Mouse (Mus musculus): ENCODE measurements around the gene Arx. TPM values are rescaled to one million over a fixed set of nuclear protein-coding genes. Genes with fewer than 3 reads are reported as not detected.
A peak's percentile ranks its signal among the peaks of the same experiment; 100 is the strongest.

Gene Arx
- polyA plus RNA-seq, 1 experiment from 2014 or later: 0.36 TPM

- WGBS (ENCODE audit: insufficient replicate concordance): 11% methylated on average over 5 of the region's 5 CpGs
- Histone ChIP-seq H3K4me1 (no peaks in the 10 kb centered on the region), H3K4me3 (no peak overlapping the region), H3K9ac (no peak overlapping the region), H3K27ac (no peak overlapping the region), H3K27me3 (replicated peaks) (peaks cover 98% of the 10 kb centered on the region), H3K9me3 (replicated peaks) (no peaks in the 10 kb centered on the region), H3K36me3 (no peaks in the 10 kb centered on the region), H3K4me2 (no peak overlapping the region)
- ATAC-seq: no peak
These were observed 9.6 kb downstream of the Arx start for GRCm38 (mm10) chrX:93295819-93296218.

- Histone ChIP-seq H3K27me3 (replicated peaks) (peaks cover 97% of the 10 kb centered on the region), H3K9me3 (replicated peaks) (no peaks in the 10 kb centered on the region), H3K36me3 (no peaks in the 10 kb centered on the region), H3K4me1 (no peaks in the 10 kb centered on the region), H3K9ac (no peak overlapping the region), H3K27ac (no peak overlapping the region), H3K4me2 (peak overlapping the region; percentile 36; the same call in 1 of the 2 replicates), H3K4me3 (peak overlapping the region; percentile 21)
- 7% methylated on average over 35 of the region's 40 CpGs for WGBS (ENCODE audit: insufficient replicate concordance)
- ATAC-seq: no peak
These were observed 10.8 kb downstream of the Arx start for GRCm38 (mm10) chrX:93297001-93297441.

GRCm38 (mm10) chrX:93299046-93299626 is 12.9 kb downstream of the Arx start:
- Histone ChIP-seq H3K9ac (no peak overlapping the region), H3K4me3 (peak overlapping the region; percentile 30), H3K27ac (no peak overlapping the region), H3K9me3 (replicated peaks) (no peaks in the 10 kb centered on the region), H3K4me1 (no peaks in the 10 kb centered on the region), H3K27me3 (replicated peaks) (peaks cover 93% of the 10 kb centered on the region), H3K4me2 (peak overlapping the region; percentile 51), H3K36me3 (no peaks in the 10 kb centered on the region)
- ATAC-seq: no peak
- 2% methylated on average over 42 of the region's 43 CpGs for WGBS (ENCODE audit: insufficient replicate concordance)

- H3K27me3 ChIP-seq (replicated peaks): peaks cover 90% of the 10 kb centered on the region
- no peaks in the 10 kb centered on the region for H3K4me1 ChIP-seq
- no peak overlapping the region for H3K9ac ChIP-seq
- no peak for ATAC-seq
- H3K4me3 ChIP-seq: no peak overlapping the region
- H3K27ac ChIP-seq: no peak overlapping the region
- no peaks in the 10 kb centered on the region for H3K9me3 ChIP-seq (replicated peaks)
- 9% methylated on average over 6 of the region's 6 CpGs for WGBS (ENCODE audit: insufficient replicate concordance)
- no peak overlapping the region for H3K4me2 ChIP-seq
- H3K36me3 ChIP-seq: no peaks in the 10 kb centered on the region
These were observed 13.5 kb downstream of the Arx start for GRCm38 (mm10) chrX:93299771-93300170.

GRCm38 (mm10) chrX:93300183-93300815 is 14.1 kb downstream of the Arx start:
- Histone ChIP-seq H3K4me2 (no peak overlapping the region), H3K4me1 (no peaks in the 10 kb centered on the region), H3K27ac (no peak overlapping the region), H3K9me3 (replicated peaks) (no peaks in the 10 kb centered on the region), H3K36me3 (no peaks in the 10 kb centered on the region; the same call in 1 of the 2 replicates), H3K9ac (no peak overlapping the region), H3K27me3 (replicated peaks) (peaks cover 84% of the 10 kb centered on the region), H3K4me3 (no peak overlapping the region)
- 18% methylated on average over 10 of the region's 10 CpGs for WGBS (ENCODE audit: insufficient replicate concordance)
- no peak for ATAC-seq

GRCm38 (mm10) chrX:93301798-93302197 is 15.6 kb downstream of the Arx start:
- Histone ChIP-seq H3K27ac (no peak overlapping the region), H3K4me2 (no peak overlapping the region), H3K4me1 (no peaks in the 10 kb centered on the region), H3K36me3 (no peaks in the 10 kb centered on the region; the same call in 1 of the 2 replicates), H3K9me3 (replicated peaks) (no peaks in the 10 kb centered on the region), H3K27me3 (replicated peaks) (peaks cover 69% of the 10 kb centered on the region), H3K9ac (no peak overlapping the region), H3K4me3 (no peak overlapping the region)
- ATAC-seq: no peak
- whole genome bisulfite sequencing (ENCODE audit: insufficient replicate concordance): 11% methylated on average over 7 of the region's 7 CpGs

- no peaks in the 10 kb centered on the region for H3K4me1 ChIP-seq
- 73% methylated on average over 7 of the region's 7 CpGs for WGBS (ENCODE audit: insufficient replicate concordance)
- no peaks in the 10 kb centered on the region for H3K9me3 ChIP-seq (replicated peaks)
- no peak overlapping the region for H3K4me3 ChIP-seq
- ATAC-seq: no peak
- peaks cover 32% of the 10 kb centered on the region for H3K27me3 ChIP-seq (replicated peaks)
- no peaks in the 10 kb centered on the region; the same call in 1 of the 2 replicates for H3K36me3 ChIP-seq
- H3K27ac ChIP-seq: no peak overlapping the region
- no peak overlapping the region for H3K9ac ChIP-seq
- H3K4me2 ChIP-seq: no peak overlapping the region
These were observed 19.5 kb downstream of the Arx start for GRCm38 (mm10) chrX:93305780-93306179.

- 79% methylated on average over 4 of the region's 4 CpGs for WGBS (ENCODE audit: insufficient replicate concordance)
- ATAC-seq: no peak
- H3K27ac ChIP-seq: no peak overlapping the region
These were observed 31.3 kb downstream of the Arx start for GRCm38 (mm10) chrX:93317577-93317976.

GRCm38 (mm10) chrX:93319979-93320378 is 33.7 kb downstream of the Arx start:
- no peaks in the 10 kb centered on the region for H3K27me3 ChIP-seq (replicated peaks)
- no peaks in the 10 kb centered on the region for H3K36me3 ChIP-seq
- H3K9me3 ChIP-seq (replicated peaks): no peaks in the 10 kb centered on the region
- no peak overlapping the region for H3K27ac ChIP-seq
- H3K9ac ChIP-seq: no peak overlapping the region
- ATAC-seq: no peak; the same call in 1 of the 2 replicates
- 52% methylated on average over 2 of the region's 2 CpGs for WGBS (ENCODE audit: insufficient replicate concordance)
- H3K4me3 ChIP-seq: no peak overlapping the region
- no peaks in the 10 kb centered on the region for H3K4me1 ChIP-seq
- no peak overlapping the region for H3K4me2 ChIP-seq

More at GRCm38 (mm10) chrX:93317577-93317976, 31.3 kb downstream of the Arx start:
- H3K27me3 ChIP-seq (replicated peaks): no peaks in the 10 kb centered on the region
- H3K36me3 ChIP-seq: no peaks in the 10 kb centered on the region
- H3K4me1 ChIP-seq: no peaks in the 10 kb centered on the region
- H3K9me3 ChIP-seq (replicated peaks): no peaks in the 10 kb centered on the region
- no peak overlapping the region for H3K4me2 ChIP-seq
- H3K9ac ChIP-seq: no peak overlapping the region
- H3K4me3 ChIP-seq: no peak overlapping the region

- Histone ChIP-seq H3K4me1 (no peaks in the 10 kb centered on the region), H3K9me3 (replicated peaks) (no peaks in the 10 kb centered on the region), H3K27ac (no peak overlapping the region), H3K36me3 (no peaks in the 10 kb centered on the region), H3K27me3 (replicated peaks) (no peaks in the 10 kb centered on the region), H3K9ac (no peak overlapping the region), H3K4me3 (no peak overlapping the region), H3K4me2 (no peak overlapping the region)
- no peak for ATAC-seq
- WGBS (ENCODE audit: insufficient replicate concordance): 70% methylated on average over 1 of the region's 1 CpGs
These were observed 35.1 kb downstream of the Arx start for GRCm38 (mm10) chrX:93321336-93321735.
